Mouse (Mus musculus) right cerebral cortex, postnatal 14 days (tissue): ENCODE data around the gene Tmeff1.
"Not testable (repeated sequence)": the region's sequence is repeated elsewhere in the genome, so short reads cannot be mapped to it uniquely, and the experiment has no call there.

ENCODE experiments used
- DNase-seq: peaks from one replicate; pipeline ENCODE4 v3.0.0; 2022

Gene Tmeff1

DNA sequence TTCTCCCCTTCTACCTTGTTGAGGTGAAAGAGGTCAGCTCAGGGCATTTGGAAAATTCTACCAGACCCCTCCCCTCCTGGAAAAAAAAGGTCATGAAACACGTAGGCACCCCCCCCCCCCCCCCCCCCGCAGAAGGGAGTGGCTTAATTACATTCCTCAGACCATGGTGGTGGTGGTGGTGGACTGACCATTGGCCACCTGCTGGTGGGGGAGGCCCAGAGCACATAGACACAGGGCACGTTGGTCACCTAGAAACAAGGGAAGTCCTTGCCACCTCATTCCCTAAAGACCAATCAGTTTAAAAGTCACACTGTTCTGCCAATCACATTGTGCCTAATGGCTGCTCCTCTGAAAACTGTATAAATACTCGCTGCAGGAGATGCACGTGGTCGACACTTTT, 94.8 kb downstream of the Tmeff1 start:
- DNase-seq = not testable (repeated sequence)

GRCm38 (mm10) chr4:48680214-48680613, 95.2 kb downstream of the Tmeff1 start:
- no peak for DNase-seq

DNA sequence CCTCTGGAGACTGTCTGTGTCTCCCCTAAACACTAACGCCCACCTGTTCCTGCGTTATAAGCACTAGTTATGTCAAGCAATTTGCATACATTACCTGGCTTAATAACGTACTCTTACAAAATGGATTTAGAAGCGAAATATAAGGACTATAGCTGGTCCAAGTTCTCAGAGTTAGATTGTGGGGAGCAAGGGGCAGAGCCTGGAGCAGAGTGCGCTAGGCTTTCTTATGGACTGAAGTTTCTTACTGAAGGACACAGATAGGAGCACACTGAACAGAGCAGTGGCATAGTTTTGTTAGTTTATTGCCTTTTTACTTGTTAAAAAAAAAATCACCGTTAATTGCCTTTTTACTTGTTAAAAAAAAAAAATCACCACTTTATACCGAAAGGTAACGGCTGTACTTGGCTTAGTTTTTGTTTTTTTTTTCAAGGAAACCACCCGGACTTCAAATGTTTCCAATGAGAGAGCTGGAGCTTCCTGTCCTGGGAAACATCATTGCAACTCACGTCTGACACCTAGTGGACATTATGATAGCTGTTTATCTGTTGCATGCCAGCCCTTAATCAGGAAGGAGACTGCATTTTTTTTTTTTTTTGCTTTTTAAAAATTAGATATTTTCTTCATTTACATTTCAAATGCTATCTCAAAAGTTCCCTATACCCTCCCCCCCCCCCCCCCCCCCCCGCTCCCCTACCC, 95.8 kb downstream of the Tmeff1 start:
- DNase-seq = no peak

DNA sequence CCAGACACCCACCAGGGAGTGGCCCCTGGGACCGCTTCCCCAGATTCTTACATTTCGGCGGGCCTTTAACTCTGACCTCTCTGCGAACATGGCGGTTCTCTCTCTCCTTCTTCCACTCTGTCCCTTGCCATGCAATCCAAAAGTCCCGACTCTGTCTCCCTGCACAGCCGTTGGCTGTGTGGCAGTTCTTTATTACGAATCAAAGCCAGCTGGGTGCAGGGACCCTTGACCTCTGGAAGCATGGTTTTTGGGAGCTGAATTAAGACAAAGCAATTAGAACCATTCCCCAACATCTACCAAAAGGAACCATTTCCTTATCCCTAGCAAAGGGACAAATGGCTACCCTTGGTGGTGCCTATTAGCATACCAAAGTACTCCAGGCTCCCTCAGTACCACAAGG, 98.2 kb downstream of the Tmeff1 start:
- no peak for DNase-seq

DNA sequence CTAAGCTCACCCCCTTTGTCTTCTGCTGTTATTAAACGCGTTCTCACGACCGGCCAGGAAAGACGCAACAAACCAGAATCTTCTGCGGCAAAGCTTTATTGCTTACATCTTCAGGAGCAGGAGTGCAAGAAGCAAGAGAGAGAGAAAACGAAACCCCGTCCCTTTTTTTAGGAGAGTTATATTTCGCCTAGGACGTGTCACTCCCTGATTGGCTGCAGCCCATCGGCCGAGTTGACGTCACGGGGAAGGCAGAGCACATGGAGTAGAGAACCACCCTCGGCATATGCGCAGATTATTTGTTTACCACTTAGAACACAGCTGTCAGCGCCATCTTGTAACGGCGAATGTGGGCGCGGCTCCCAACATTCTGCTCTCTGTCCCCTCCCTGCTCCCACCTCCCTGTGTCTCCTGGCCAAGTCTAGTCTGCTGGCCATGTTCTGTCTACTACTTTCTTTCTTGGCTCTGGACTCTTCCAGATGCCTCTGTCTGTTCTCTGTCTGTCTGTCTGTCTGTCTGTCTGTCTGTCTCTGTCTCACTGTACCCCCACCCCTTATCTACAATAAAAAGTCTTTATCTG, 98.7 kb downstream of the Tmeff1 start:
- not testable (repeated sequence) for DNase-seq

- no peak for DNase-seq
Measured at GRCm38 (mm10) chr4:48684593-48685187, 99.7 kb downstream of the Tmeff1 start.

GRCm38 (mm10) chr4:48688148-48688547, 103.2 kb downstream of the Tmeff1 start:
- DNase-seq = no peak

DNA sequence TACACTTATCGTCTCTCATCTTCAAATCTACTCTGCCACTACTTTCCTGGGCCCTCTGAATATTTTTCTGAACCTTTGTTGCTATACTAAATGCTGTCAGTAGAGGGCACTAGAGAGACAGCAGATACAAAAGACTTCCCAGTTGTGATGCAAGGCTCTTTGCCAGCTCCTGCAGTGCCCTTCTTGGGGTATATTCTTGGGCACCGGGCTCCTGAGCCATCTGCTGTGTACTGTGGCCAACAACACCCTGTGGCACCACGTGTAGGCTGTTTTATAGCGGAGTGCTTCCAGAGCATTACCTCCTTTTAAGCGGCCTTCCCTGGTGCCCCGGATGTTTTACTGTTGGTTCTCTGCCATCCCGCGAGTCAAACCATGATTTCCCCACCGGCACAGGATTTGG, 105.7 kb downstream of the Tmeff1 start:
- peak; percentile 69 for DNase-seq

- peak; percentile 47 for DNase-seq
Measured at GRCm38 (mm10) chr4:48691793-48692437, 106.9 kb downstream of the Tmeff1 start.

- DNase-seq = no peak
Measured at GRCm38 (mm10) chr4:48692736-48693292, 107.8 kb downstream of the Tmeff1 start.

DNA sequence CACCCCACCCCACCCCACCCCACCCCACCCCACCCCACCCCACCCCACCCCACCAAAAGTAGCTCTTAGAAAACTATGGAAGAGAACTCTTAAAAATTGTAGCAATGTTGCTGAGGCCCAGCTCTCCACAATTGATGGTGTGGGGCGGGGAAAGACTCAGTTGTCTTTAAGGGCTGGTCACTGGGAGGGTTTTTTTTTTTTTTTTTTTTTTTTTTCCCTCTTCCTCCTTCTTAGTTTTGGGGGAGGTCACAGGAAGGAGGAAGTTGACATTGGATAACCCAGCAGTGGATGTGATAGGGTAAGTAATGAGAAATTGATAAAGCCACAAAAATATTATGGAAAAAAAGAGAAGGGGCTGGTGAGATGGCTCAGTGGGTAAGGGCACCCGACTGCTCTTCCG, 111.7 kb downstream of the Tmeff1 start:
- DNase-seq = no peak

DNA sequence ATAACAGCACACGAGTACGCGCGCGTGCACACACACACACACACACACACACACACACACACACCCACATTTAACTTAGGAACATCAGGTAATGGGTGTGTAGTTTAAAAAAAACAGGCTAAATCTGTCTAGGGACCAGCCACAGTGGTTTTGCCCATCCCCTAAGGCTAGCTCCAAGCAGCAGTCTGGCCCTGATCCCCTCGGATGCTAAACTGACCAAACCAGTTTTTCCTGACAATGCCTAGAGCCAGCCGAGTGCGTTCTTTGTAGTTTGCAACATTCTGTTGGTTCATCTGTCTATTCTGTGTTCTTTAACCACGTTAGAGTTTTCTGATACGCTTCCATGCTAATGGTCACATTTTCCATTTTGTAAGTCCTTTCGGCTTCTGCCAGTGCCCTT, 112.3 kb downstream of the Tmeff1 start:
- no peak for DNase-seq
